Mouse (Mus musculus) CH12.LX (cell line): ENCODE data around the gene Klhl29. TPM values are rescaled to one million over a fixed set of nuclear protein-coding genes. Genes with fewer than 3 reads are reported as not detected.

Experiments
- DNase-seq: peaks from one replicate; pipeline ENCODE4 v3.0.0-alpha.2; 2013; ENCODE audit errors: extremely low read depth
- H3K27ac ChIP-seq: 2 replicates; pipeline ENCODE4 v1.5.1; 2012; ENCODE audit warnings: low read depth, mild to moderate bottlenecking, control low read depth, moderate library complexity; ENCODE audit not compliant: insufficient read depth
- H3K27me3 ChIP-seq: replicated peaks from 2 replicates; pipeline ENCODE3; 2012; ENCODE audit warnings: inconsistent platforms
- H3K36me3 ChIP-seq, 2 experiments: replicated peaks in 1 of 2; 2 replicates each; pipeline versions ENCODE3 to v1.6.1; 2012; ENCODE audit warnings: inconsistent platforms in 1 of 2, low read length in 1 of 2, mild to moderate bottlenecking in 1 of 2, mixed read lengths in 1 of 2, moderate library complexity in 1 of 2; ENCODE audit not compliant: control insufficient read depth in 1 of 2, insufficient read depth in 1 of 2
- H3K4me1 ChIP-seq, 2 experiments: 2 replicates each; pipeline ENCODE4 v1.6.1; 2012; ENCODE audit warnings: inconsistent platforms in 1 of 2, moderate library complexity in 1 of 2; ENCODE audit not compliant: insufficient read depth in 2 of 2, control insufficient read depth in 1 of 2
- H3K4me2 ChIP-seq: 2 replicates; pipeline ENCODE4 v1.6.1; 2012; ENCODE audit warnings: low read depth, mild to moderate bottlenecking, control low read depth; ENCODE audit not compliant: poor library complexity, insufficient read depth, severe bottlenecking
- H3K4me3 ChIP-seq, 3 experiments: fragments of 150-350 bp in 1 of 3; sonication (generic) in 1 of 3; replicated peaks in 1 of 3; 2 replicates each; pipeline versions ENCODE3 to v1.5.1; 2011 to 2012; ENCODE audit warnings: low read depth in 2 of 3, low read length in 2 of 3, mild to moderate bottlenecking in 2 of 3, moderate library complexity in 2 of 3, control low read depth in 1 of 3, improper control_type of control experiment in 1 of 3, inconsistent platforms in 1 of 3, mixed read lengths in 1 of 3; ENCODE audit not compliant: poor library complexity in 1 of 3
- H3K79me2 ChIP-seq: replicated peaks from 2 replicates; pipeline ENCODE4 v1.6.1; 2012; ENCODE audit warnings: mild to moderate bottlenecking, moderate library complexity; ENCODE audit not compliant: control insufficient read depth, poor library complexity, insufficient read depth, severe bottlenecking; ENCODE audit errors: extremely low read depth
- H3K9ac ChIP-seq: 2 replicates; pipeline ENCODE4 v1.6.1; 2012; ENCODE audit warnings: low read depth, mild to moderate bottlenecking, control low read depth, moderate library complexity; ENCODE audit not compliant: insufficient read depth
- H3K9me3 ChIP-seq: replicated peaks from 2 replicates; pipeline ENCODE3; 2012; ENCODE audit warnings: low read length, inconsistent platforms, mixed read lengths
- BHLHE40 ChIP-seq: IDR thresholded peaks from 2 replicates; pipeline ENCODE4 v1.6.1; 2011; ENCODE audit warnings: mild to moderate bottlenecking, low read depth, low read length, improper control_type of control experiment
- CHD1 ChIP-seq: IDR thresholded peaks from 2 replicates; pipeline ENCODE4 v1.6.1; 2012; ENCODE audit warnings: low read depth, low read length, improper control_type of control experiment, inconsistent platforms
- CTCF ChIP-seq, 2 experiments: IDR thresholded peaks in 1 of 2; conservative IDR thresholded peaks in 1 of 2; 2 replicates each; pipeline ENCODE4 v1.5.1; 2011 to 2012; ENCODE audit warnings: low read depth in 2 of 2, low read length in 2 of 2, improper control_type of control experiment in 1 of 2, inconsistent platforms in 1 of 2, mild to moderate bottlenecking in 1 of 2, moderate library complexity in 1 of 2
- EP300 ChIP-seq: IDR thresholded peaks from 2 replicates; pipeline ENCODE4 v1.6.1; 2011; ENCODE audit warnings: low read length, improper control_type of control experiment
- ETS1 ChIP-seq: conservative IDR thresholded peaks from 2 replicates; pipeline ENCODE4 v1.6.1; 2012; ENCODE audit warnings: low read depth, mild to moderate bottlenecking, inconsistent platforms, low read length, improper control_type of control experiment, moderate library complexity
- GABPA ChIP-seq: IDR thresholded peaks from 2 replicates; pipeline ENCODE4 v1.6.1; 2012; ENCODE audit warnings: low read depth, low read length, improper control_type of control experiment, inconsistent platforms; ENCODE audit not compliant: insufficient replicate concordance
- HCFC1 ChIP-seq: IDR thresholded peaks from 2 replicates; pipeline ENCODE4 v1.6.1; 2012; ENCODE audit warnings: low read depth, mild to moderate bottlenecking, inconsistent platforms, low read length, improper control_type of control experiment
- IRF4 ChIP-seq: IDR thresholded peaks from 2 replicates; pipeline ENCODE4 v1.6.1; 2014; ENCODE audit warnings: low read depth, mild to moderate bottlenecking, inconsistent platforms, low read length, improper control_type of control experiment
- KAT2A ChIP-seq: IDR thresholded peaks from 2 replicates; pipeline ENCODE4 v1.6.1; 2012; ENCODE audit warnings: low read length, improper control_type of control experiment, inconsistent platforms; ENCODE audit not compliant: insufficient replicate concordance
- MAFK ChIP-seq: IDR thresholded peaks from 2 replicates; pipeline ENCODE4 v1.6.1; 2011; ENCODE audit warnings: low read length, improper control_type of control experiment; ENCODE audit not compliant: insufficient replicate concordance
- MAX ChIP-seq: IDR thresholded peaks from 2 replicates; pipeline ENCODE4 v1.6.1; 2011; ENCODE audit warnings: low read length, improper control_type of control experiment
- MAZ ChIP-seq: IDR thresholded peaks from 2 replicates; pipeline ENCODE4 v1.6.1; 2012; ENCODE audit warnings: low read depth, mild to moderate bottlenecking, inconsistent platforms, low read length, improper control_type of control experiment, moderate library complexity
- MEF2A ChIP-seq: IDR thresholded peaks from 2 replicates; pipeline ENCODE4 v1.6.1; 2014; ENCODE audit warnings: low read depth, mild to moderate bottlenecking, inconsistent platforms, low read length, improper control_type of control experiment, borderline replicate concordance
- MXI1 ChIP-seq: IDR thresholded peaks from 2 replicates; pipeline ENCODE4 v1.6.1; 2011; ENCODE audit warnings: mild to moderate bottlenecking, low read depth, low read length, improper control_type of control experiment
- NRF1 ChIP-seq: IDR thresholded peaks from 2 replicates; pipeline ENCODE4 v1.6.1; 2014; ENCODE audit warnings: low read depth, mild to moderate bottlenecking, inconsistent platforms, low read length, improper control_type of control experiment, moderate library complexity
- POLR2A ChIP-seq: IDR thresholded peaks from 2 replicates; pipeline ENCODE4 v1.6.1; 2011; ENCODE audit warnings: low read depth, mild to moderate bottlenecking, improper control_type of control experiment, low read length
- POLR2AphosphoS2 ChIP-seq: IDR thresholded peaks from 2 replicates; pipeline ENCODE4 v1.6.1; 2011; ENCODE audit warnings: low read depth, low read length, improper control_type of control experiment
- RAD21 ChIP-seq: IDR thresholded peaks from 2 replicates; pipeline ENCODE4 v1.6.1; 2011; ENCODE audit warnings: low read depth, mild to moderate bottlenecking, low read length, improper control_type of control experiment, moderate library complexity
- RCOR1 ChIP-seq: conservative IDR thresholded peaks from 2 replicates; pipeline ENCODE4 v1.6.1; 2012; ENCODE audit warnings: low read depth, mild to moderate bottlenecking, inconsistent platforms, low read length, improper control_type of control experiment
- SMC3 ChIP-seq: IDR thresholded peaks from 2 replicates; pipeline ENCODE4 v1.6.1; 2011; ENCODE audit warnings: low read depth, low read length, improper control_type of control experiment
- TBP ChIP-seq: conservative IDR thresholded peaks from 2 replicates; pipeline ENCODE4 v1.6.1; 2011; ENCODE audit warnings: low read depth, low read length, improper control_type of control experiment
- TCF12 ChIP-seq: IDR thresholded peaks from 2 replicates; pipeline ENCODE4 v1.6.1; 2014; ENCODE audit warnings: low read depth, mild to moderate bottlenecking, inconsistent platforms, low read length, improper control_type of control experiment
- UBTF ChIP-seq: IDR thresholded peaks from 2 replicates; pipeline ENCODE4 v1.6.1; 2012; ENCODE audit warnings: low read depth, mild to moderate bottlenecking, inconsistent platforms, low read length, improper control_type of control experiment, moderate library complexity
- ZKSCAN1 ChIP-seq: IDR thresholded peaks from 2 replicates; pipeline ENCODE4 v1.6.1; 2012; ENCODE audit warnings: low read depth, inconsistent platforms, low read length, improper control_type of control experiment, borderline replicate concordance
- ZMIZ1 ChIP-seq: IDR thresholded peaks from 2 replicates; pipeline ENCODE4 v1.6.1; 2012; ENCODE audit warnings: low read depth, mild to moderate bottlenecking, inconsistent platforms, low read length, improper control_type of control experiment
- ZNF384 ChIP-seq: IDR thresholded peaks from 2 replicates; pipeline ENCODE4 v1.6.1; 2012; ENCODE audit warnings: low read depth, low read length, improper control_type of control experiment, inconsistent platforms
- dilution Hi-C: fragments of 300-500 bp; cut with MboI; formaldehyde crosslinking; loops from 2 replicates; pipeline ENCODE4 v1.14.3; 2020; ENCODE audit warnings: low sequenced_read_pairs; ENCODE audit not compliant: extremely low pct_unique_long_range_greater_than_20kb, extremely low pct_ligation_motif_present
- in situ Hi-C: fragments of 300-500 bp; cut with MboI; formaldehyde crosslinking; loops from 3 replicates; pipeline ENCODE4 v1.14.3; 2019; ENCODE audit warnings: low sequenced_read_pairs, low pct_ligation_motif_present, low pct_unique_long_range_greater_than_20kb, mixed read lengths
- polyA plus RNA-seq: library from polyadenylated mRNA; unstranded; fragments of >175 nt; gene quantifications from 2 replicates; pipeline ENCODE4 v1.2.1, GENCODE M21; 2012; ENCODE audit warnings: low read depth; ENCODE audit not compliant: insufficient read length
- total RNA-seq, 2 experiments: library from RNA; depleted of rRNA; stranded (reverse); fragments of 300-350 nt in 1 of 2; fragments of >200 nt in 1 of 2; gene quantifications; 2 replicates each; pipeline ENCODE4 v1.2.3; 2012 to 2014

Gene Klhl29
- total and polyA plus RNA-seq, 3 experiments = 0.04 TPM; not detected in 2

- in situ Hi-C loops = no loop called here
- Histone ChIP-seq H3K4me2 (no peak overlapping the region), H3K79me2 (no peaks in the 10 kb centered on the region)
- DNase-seq = no peak
- TF ChIP-seq ZMIZ1 (no peak), HCFC1 (peak; percentile 67), TCF12 (no peak), ZKSCAN1 (no peak)
- TF ChIP-seq, all 38 proteins: peak for 1
- H3K9ac ChIP-seq = no peak overlapping the region
- H3K27ac ChIP-seq = no peak overlapping the region
- no peaks in the 10 kb centered on the region for H3K4me1 ChIP-seq
- dilution Hi-C loops = no loop called here
- H3K4me3 ChIP-seq = no peak overlapping the region
- no peaks in the 10 kb centered on the region for H3K9me3 ChIP-seq
- no peaks in the 10 kb centered on the region for H3K27me3 ChIP-seq
- H3K36me3 ChIP-seq = no peaks in the 10 kb centered on the region
Measured at GRCm38 (mm10) chr12:5386688-5387087, 11.2 kb upstream of the Klhl29 start.

- DNase-seq = no peak
Measured at GRCm38 (mm10) chr12:5381694-5382093, 6.2 kb upstream of the Klhl29 start.

GRCm38 (mm10) chr12:5374684-5375615 is 532 bp downstream of the Klhl29 start:
- Histone ChIP-seq H3K36me3 (no peaks in the 10 kb centered on the region), H3K27ac (no peak overlapping the region), H3K27me3 (no peaks in the 10 kb centered on the region), H3K4me1 (no peaks in the 10 kb centered on the region), H3K4me2 (no peak overlapping the region), H3K79me2 (no peaks in the 10 kb centered on the region), H3K4me3 (no peak overlapping the region), H3K9me3 (peaks cover 19% of the 10 kb centered on the region), H3K9ac (no peak overlapping the region)
- no peak for TF ChIP-seq SMC3
- TF ChIP-seq MAX = no peak
- TF ChIP-seq IRF4 = no peak
- TF ChIP-seq MXI1 = no peak
- no peak for TF ChIP-seq ETS1
- TF ChIP-seq HCFC1 = no peak
- TF ChIP-seq CTCF (conservative IDR thresholded peaks at IDR 0.05 in 1 of 2, IDR thresholded peaks at IDR 0.05 in 1 of 2; ENCODE audit: low read depth in 2 of 2, low read length in 2 of 2) = no peak
- no peak for TF ChIP-seq NRF1
- no peak for TF ChIP-seq RCOR1
- TF ChIP-seq POLR2A = no peak
- TF ChIP-seq TBP = no peak
- TF ChIP-seq MEF2A = no peak
- no peak for TF ChIP-seq MAZ
- TF ChIP-seq GABPA = no peak
- no peak for TF ChIP-seq TCF12
- TF ChIP-seq CHD1 = no peak
- no peak for TF ChIP-seq EP300
- no peak for DNase-seq
- in situ Hi-C loops (no loop called here), dilution Hi-C loops (no loop called here)

More at GRCm38 (mm10) chr12:5381694-5382093, 6.2 kb upstream of the Klhl29 start:
- Histone ChIP-seq H3K79me2 (no peaks in the 10 kb centered on the region), H3K9ac (no peak overlapping the region), H3K27me3 (no peaks in the 10 kb centered on the region), H3K4me1 (no peaks in the 10 kb centered on the region), H3K4me2 (no peak overlapping the region), H3K27ac (no peak overlapping the region), H3K36me3 (no peaks in the 10 kb centered on the region), H3K9me3 (no peaks in the 10 kb centered on the region), H3K4me3 (no peak overlapping the region)
- dilution Hi-C loops = no loop called here
- in situ Hi-C loops = no loop called here
- TF ChIP-seq RAD21 (no peak), BHLHE40 (no peak), CHD1 (no peak), ETS1 (no peak), ZNF384 (no peak), TCF12 (no peak), MAFK (no peak), UBTF (no peak), POLR2AphosphoS2 (no peak), KAT2A (no peak), MAZ (no peak)
